In genomic region chr12:112673576-112674091, GRCm38 (mm10) we compare ENCODE assay signal across 7 mouse cellular contexts. TPM values are rescaled to one million over a fixed set of nuclear protein-coding genes. Genes with fewer than 3 reads are reported as not detected.
DNase-seq lines count a peak whose midpoint lies in the region; ATAC-seq lines count a peak whose summit lies in the region.

No protein-coding gene starts in this region.

- no peak for ATAC-seq in heart, embryonic 14.5 days (ENCODE audit: insufficient number of reproducible peaks, insufficient read depth, low FRiP score, low read depth)

- peak overlapping the region; percentile 100 for H3K9ac ChIP-seq in heart, embryonic 14.5 days (ENCODE audit: low read length)

- no peaks in the 10 kb centered on the region for H3K27me3 ChIP-seq in heart, embryonic 14.5 days (ENCODE audit: control insufficient read depth, insufficient read depth, low read length)
- H3K27me3 ChIP-seq in megakaryocyte, embryonic 14.5 days (replicated peaks), result peaks cover 22% of the 10 kb centered on the region

- under 1% methylated on average over 50 of the region's 68 CpGs for WGBS in heart, embryonic 14.5 days

- DNase-seq in urinary bladder, postnatal 14 days (ENCODE audit: low spot score), result peak; percentile 48
- no peak for DNase-seq in urinary bladder, postnatal 10 days (ENCODE audit: low spot score)
- peak; percentile 46 for DNase-seq in cerebellum, adult 9-10 months
- DNase-seq in kidney, postnatal 25 days, result peak; percentile 48 to 78
- peak; percentile 80 for DNase-seq in testis, postnatal 10 days (ENCODE audit: low spot score)

- peak overlapping the region; percentile 96 to 97 for H3K4me3 ChIP-seq in heart, embryonic 14.5 days (ENCODE audit: control insufficient read depth in 1 of 2, insufficient read depth in 1 of 2, low read depth in 1 of 2, low read length in 2 of 2)
- peak overlapping the region; percentile 96 for H3K4me3 ChIP-seq in megakaryocyte, embryonic 14.5 days (replicated peaks)

- H3K36me3 ChIP-seq in heart, embryonic 14.5 days (ENCODE audit: control insufficient read depth, insufficient read depth, low read length), result peaks cover 32% of the 10 kb centered on the region
- H3K36me3 ChIP-seq in megakaryocyte, embryonic 14.5 days (replicated peaks; ENCODE audit: low read length), result peaks cover 37% of the 10 kb centered on the region

- peaks cover 45 to 66% of the 10 kb centered on the region in 2 experiments for H3K4me1 ChIP-seq in heart, embryonic 14.5 days (ENCODE audit: control insufficient read depth in 2 of 2, insufficient read depth in 2 of 2, low read length in 2 of 2)
- peaks cover 79% of the 10 kb centered on the region for H3K4me1 ChIP-seq in megakaryocyte, embryonic 14.5 days

- peak overlapping the region; percentile 85 for H3K4me2 ChIP-seq in heart, embryonic 14.5 days (ENCODE audit: low read length)

- no peaks in the 10 kb centered on the region for H3K9me3 ChIP-seq in heart, embryonic 14.5 days (ENCODE audit: control insufficient read depth, low read length)
- no peaks in the 10 kb centered on the region for H3K9me3 ChIP-seq in megakaryocyte, embryonic 14.5 days

- H3K27ac ChIP-seq in heart, embryonic 14.5 days (replicated peaks in 1 of 2; ENCODE audit: control insufficient read depth in 1 of 2, insufficient read depth in 1 of 2, low read depth in 2 of 2, low read length in 2 of 2), result peak overlapping the region; percentile 98 to 99

RNA-seq across cellular contexts. Expression of gene Akt1, which starts 1.1 kb away (rescaled TPM):
- polyA plus RNA-seq in heart, embryonic 14.5 days (2014; fragmentation: Nextera tagmentation; extraction: Ambion mirVana), result 163 and 182 TPM in 2 replicates
- polyA plus RNA-seq in megakaryocyte, embryonic 14.5 days (2012; ENCODE audit: insufficient read depth, low replicate concordance), result 237 and 415 TPM in 2 replicates

RNA-seq across cellular contexts. Expression of gene Zbtb42, which starts 5.0 kb away (rescaled TPM):
- polyA plus RNA-seq in heart, embryonic 14.5 days (2014; fragmentation: Nextera tagmentation; extraction: Ambion mirVana), result 5.3 and 6.7 TPM in 2 replicates
- 0.52 and 0.72 TPM in 2 replicates for polyA plus RNA-seq in megakaryocyte, embryonic 14.5 days (2012; ENCODE audit: insufficient read depth, low replicate concordance)

RNA-seq across cellular contexts. Expression of gene Siva1, which starts 29.2 kb away (rescaled TPM):
- 136 and 153 TPM in 2 replicates for polyA plus RNA-seq in heart, embryonic 14.5 days (2014; fragmentation: Nextera tagmentation; extraction: Ambion mirVana)
- 33.7 and 63.6 TPM in 2 replicates for polyA plus RNA-seq in megakaryocyte, embryonic 14.5 days (2012; ENCODE audit: insufficient read depth, low replicate concordance)

RNA-seq across cellular contexts. Expression of gene Cep170b, which starts 46.6 kb away (rescaled TPM):
- polyA plus RNA-seq in heart, embryonic 14.5 days (2014; fragmentation: Nextera tagmentation; extraction: Ambion mirVana), result 5.0 and 6.1 TPM in 2 replicates
- 2.2 and 5.6 TPM in 2 replicates for polyA plus RNA-seq in megakaryocyte, embryonic 14.5 days (2012; ENCODE audit: insufficient read depth, low replicate concordance)

RNA-seq across cellular contexts. Expression of gene Adssl1, which starts 53.8 kb away (rescaled TPM):
- 88.3 and 89.7 TPM in 2 replicates for polyA plus RNA-seq in heart, embryonic 14.5 days (2014; fragmentation: Nextera tagmentation; extraction: Ambion mirVana)
- polyA plus RNA-seq in megakaryocyte, embryonic 14.5 days (2012; ENCODE audit: insufficient read depth, low replicate concordance), result 10.1 and 38.2 TPM in 2 replicates
